Mouse (Mus musculus): ENCODE measurements around the gene Cog1.

The Cog1 gene

GRCm38 (mm10) chr11:113699643-113700042, 50.7 kb downstream of the Cog1 start:
- DNase-seq (ENCODE audit: low spot score in 2 of 2) = no peak

DNA sequence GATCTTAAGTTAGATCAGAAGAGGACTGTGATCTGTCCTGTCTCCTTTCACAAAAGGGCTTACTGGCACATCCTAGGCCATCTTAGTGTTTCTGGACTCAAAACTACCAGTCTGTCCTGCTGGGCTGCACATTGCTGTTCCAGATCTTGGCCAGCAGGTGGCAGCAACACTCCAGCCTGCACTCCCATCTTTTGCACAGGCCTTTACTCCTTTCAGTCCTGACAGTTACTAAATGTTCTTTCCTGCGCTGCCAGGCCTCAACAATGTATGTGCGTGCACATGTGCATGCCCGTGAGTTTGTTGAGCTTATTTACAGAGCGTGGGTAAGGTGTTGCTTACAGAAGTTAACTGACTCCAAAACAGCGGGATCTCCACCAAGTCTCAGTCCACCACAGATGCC, 54.8 kb downstream of the Cog1 start:
- DNase-seq (ENCODE audit: low spot score in 2 of 2) = peak; percentile 85

DNA sequence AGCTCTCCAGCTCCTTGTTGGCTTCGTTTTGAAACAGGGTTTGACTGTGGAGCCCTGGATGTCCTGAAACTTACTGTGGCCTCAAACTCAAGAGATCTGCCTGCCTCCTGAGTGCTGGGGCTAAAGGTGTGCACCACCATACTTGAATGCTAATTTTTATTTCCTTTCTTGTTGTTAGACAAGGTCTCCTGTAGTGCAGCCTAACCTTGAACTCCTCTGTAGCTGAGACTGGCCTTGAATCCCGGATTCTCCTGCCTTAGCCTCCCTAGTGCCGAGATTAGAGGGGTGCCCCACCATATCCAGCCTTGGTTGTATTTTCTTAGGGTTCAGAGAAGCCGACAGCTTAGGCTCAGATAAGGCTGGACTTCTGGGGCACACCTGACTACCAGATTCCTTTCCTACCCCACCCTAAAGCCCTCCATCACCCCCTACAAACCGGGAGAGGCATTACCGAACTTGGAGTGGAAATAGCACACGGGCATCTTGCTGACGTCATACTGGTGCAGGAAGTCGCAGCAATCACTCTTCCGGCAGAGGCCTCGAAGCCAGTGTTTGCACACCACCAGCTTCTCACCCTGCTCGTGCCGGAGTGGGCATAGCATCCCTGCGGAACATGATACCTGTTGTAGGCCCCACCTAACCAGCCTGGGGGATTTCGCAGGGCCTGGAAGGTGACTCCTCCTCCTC, 57.1 kb downstream of the Cog1 start:
- DNase-seq (ENCODE audit: low spot score in 2 of 2) = no peak

DNA sequence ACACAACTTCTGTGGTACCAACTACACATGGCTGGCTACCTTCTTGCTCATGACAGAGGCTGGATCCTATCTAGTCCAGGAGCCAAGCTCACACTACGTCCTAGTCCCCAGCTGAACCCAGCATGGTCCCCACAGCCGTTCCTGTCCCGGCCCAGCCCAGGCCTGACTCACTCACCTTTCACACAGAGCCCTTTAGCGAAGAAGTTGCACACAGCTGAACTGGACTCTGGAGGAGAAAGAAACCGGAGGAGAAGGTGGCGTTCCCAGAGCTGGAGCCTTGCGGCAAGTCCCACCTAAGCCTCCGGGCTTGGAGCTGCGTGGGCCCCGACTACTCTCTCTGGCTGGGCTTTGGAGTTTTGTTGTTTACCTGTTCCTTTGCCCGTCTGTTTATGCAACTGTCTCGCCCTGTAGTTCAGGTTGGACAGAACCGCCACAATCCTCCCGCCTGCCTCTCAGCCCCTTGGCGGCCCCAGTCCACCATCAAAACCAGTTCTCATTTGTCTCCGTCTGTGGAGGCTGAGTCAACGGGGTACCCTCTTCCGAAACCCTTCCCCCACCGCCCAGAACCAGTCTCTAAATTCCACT, 59.8 kb downstream of the Cog1 start:
- no peak for DNase-seq (ENCODE audit: low spot score in 2 of 2)

GRCm38 (mm10) chr11:113709272-113709671, 60.3 kb downstream of the Cog1 start:
- no peak for DNase-seq (ENCODE audit: low spot score in 2 of 2)

DNA sequence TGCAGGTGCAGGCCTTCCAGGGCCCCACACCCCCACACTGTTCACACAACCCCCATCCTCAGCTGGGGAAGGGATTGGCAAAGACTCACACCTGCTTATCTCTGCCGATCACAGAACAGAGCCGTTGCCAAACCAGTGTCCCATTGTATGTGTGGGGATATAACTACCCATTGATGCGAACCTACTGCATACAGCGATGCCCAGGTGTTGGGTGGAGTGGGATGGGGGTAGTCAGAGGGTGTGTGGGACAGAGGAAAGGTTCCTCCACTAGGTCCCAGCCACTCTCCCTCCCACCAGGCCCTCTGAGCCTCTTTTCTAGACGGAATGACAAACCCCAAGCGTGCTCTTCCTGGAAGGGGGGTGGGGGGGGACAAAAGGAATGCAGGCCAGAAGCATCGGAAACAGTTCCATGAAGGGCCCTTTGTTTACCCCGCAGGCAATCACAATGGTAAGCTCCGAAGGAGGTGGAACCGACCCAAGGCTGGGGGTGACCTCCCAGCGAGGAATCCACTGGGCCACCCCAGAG, 60.8 kb downstream of the Cog1 start, which contains the start of gene Cpsf4l:
TSS of gene Cpsf4l (minus strand) at position 287 of the 526 bp plus-strand sequence.
- DNase-seq (ENCODE audit: low spot score in 2 of 2) = no peak

- DNase-seq (ENCODE audit: low spot score in 2 of 2) = no peak
These were observed 61.3 kb downstream of the Cog1 start for GRCm38 (mm10) chr11:113710257-113710777.

- DNase-seq (ENCODE audit: low spot score in 2 of 2) = no peak
These were observed 62.1 kb downstream of the Cog1 start for GRCm38 (mm10) chr11:113711061-113711460.

DNA sequence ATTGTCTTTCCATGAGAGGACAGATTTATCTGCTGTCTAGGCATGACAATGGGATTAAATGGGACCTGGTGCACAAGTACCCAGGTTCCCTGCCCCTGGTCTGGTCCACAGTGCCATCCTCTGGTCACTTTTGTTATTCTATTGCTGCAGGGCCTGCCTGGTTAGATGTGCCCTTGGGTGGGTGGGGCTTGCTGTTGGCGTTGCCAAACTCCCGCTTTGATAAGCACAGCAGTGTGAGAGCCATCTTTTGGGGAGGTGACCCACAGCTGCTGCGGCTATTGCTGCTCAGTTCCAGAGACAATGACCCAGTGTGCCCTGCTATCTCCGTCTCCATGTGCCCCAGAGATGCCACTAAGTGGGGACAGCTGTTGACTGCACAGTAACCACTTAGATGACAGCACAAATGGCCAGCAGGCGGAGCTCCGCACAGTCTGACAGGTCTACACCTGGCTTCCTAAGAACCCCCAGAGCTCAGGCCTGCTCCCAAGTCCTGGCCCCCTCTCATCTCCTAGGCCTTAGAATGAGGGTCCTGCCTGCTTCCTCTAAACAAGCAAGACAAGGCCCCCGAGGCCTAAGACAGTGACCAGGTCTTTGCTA, 66.2 kb downstream of the Cog1 start:
- no peak for DNase-seq (ENCODE audit: low spot score in 2 of 2)

DNA sequence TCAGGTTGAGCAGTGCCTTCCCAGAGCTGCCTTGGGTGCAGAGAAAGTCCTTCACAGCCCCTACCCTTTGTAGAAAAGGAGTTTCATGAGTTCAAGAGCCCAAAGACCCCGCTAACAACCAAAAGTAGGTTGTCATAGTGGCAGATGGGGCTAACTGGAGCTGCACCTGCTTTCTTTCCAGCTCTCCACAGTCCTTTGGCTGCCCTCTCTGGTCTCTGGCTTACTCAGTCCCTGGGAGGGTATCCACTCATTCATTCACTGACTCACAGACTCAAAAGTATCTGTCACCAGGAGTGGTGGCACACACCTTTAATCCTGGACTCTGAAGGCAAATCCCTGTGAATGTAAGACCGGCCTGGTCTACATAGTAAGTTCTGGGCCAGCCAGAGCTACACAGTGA, 67.2 kb downstream of the Cog1 start:
- DNase-seq (ENCODE audit: low spot score in 2 of 2) = no peak

Data from right cerebral cortex, adult 2 months (tissue).